Mouse (Mus musculus) midbrain, embryonic 11.5 days (tissue): Measurements from ENCODE around the gene Grik1. TPM values are rescaled to one million over a fixed set of nuclear protein-coding genes. Genes with fewer than 3 reads are reported as not detected.
A peak's percentile ranks its signal among the peaks of the same experiment; 100 is the strongest.

Source experiments
- ATAC-seq: fragments of 200-750 bp; cut with Nextera tagmentation; 2 replicates; pipeline ENCODE4 v1.8.0; 2017; ENCODE audit warnings: moderate TSS enrichment, moderate library complexity; ENCODE audit not compliant: low FRiP score
- DNase-seq: peaks from one replicate; pipeline ENCODE4 v3.0.0; 2015; ENCODE audit warnings: low spot score; ENCODE audit errors: missing footprints
- H3K27ac ChIP-seq: fragments of 300-500 bp; sonication (generic); 2 replicates; pipeline ENCODE4 v1.5.1; 2014; ENCODE audit warnings: low read depth, low read length
- H3K27me3 ChIP-seq: fragments of 300-500 bp; sonication (generic); 2 replicates; pipeline ENCODE4 v1.6.1; 2014; ENCODE audit warnings: mild to moderate bottlenecking, low read length, moderate library complexity, mixed read lengths; ENCODE audit not compliant: control insufficient read depth, insufficient read depth
- H3K36me3 ChIP-seq: fragments of 300-500 bp; sonication (generic); 2 replicates; pipeline ENCODE4 v1.6.1; 2014; ENCODE audit warnings: mild to moderate bottlenecking, low read length, moderate library complexity, mixed read lengths; ENCODE audit not compliant: control insufficient read depth, insufficient read depth
- H3K4me1 ChIP-seq: fragments of 300-500 bp; sonication (generic); 2 replicates; pipeline ENCODE4 v1.6.1; 2014; ENCODE audit warnings: low read length; ENCODE audit not compliant: control insufficient read depth, insufficient read depth
- H3K4me2 ChIP-seq: fragments of 300-500 bp; sonication (generic); 2 replicates; pipeline ENCODE4 v1.6.1; 2014; ENCODE audit warnings: mild to moderate bottlenecking, moderate library complexity
- H3K4me3 ChIP-seq: fragments of 300-500 bp; sonication (generic); 2 replicates; pipeline ENCODE4 v1.5.1; 2014; ENCODE audit warnings: low read depth, low read length
- H3K9ac ChIP-seq: fragments of 300-500 bp; sonication (generic); 2 replicates; pipeline ENCODE4 v1.6.1; 2014; ENCODE audit warnings: low read length
- H3K9me3 ChIP-seq: fragments of 300-500 bp; sonication (generic); 2 replicates; pipeline ENCODE4 v1.6.1; 2016; ENCODE audit warnings: low read length; ENCODE audit not compliant: control insufficient read depth
- WGBS: fragments of 180-500 bp; shearing (Covaris S2); extraction: QIAGEN DNeasy Blood & Tissue Kit; methylation state at CpG from one replicate; pipeline ENCODE4 v1.1.7; 2014; 5-methylcytosine and 5-hydroxymethylcytosine counted together
- polyA plus RNA-seq: library from polyadenylated mRNA; unstranded; fragments of >200 nt; fragmentation: Nextera tagmentation; extraction: Ambion mirVana; gene quantifications from 2 replicates; pipeline ENCODE4 v1.2.1, GENCODE M21; 2014

Gene Grik1
- polyA plus RNA-seq, 1 experiment from 2014 or later = 2.9 TPM

GRCm38 (mm10) chr16:87902049-87902448, 388.0 kb downstream of the Grik1 start:
- H3K4me2 ChIP-seq = no peak overlapping the region
- no peak for DNase-seq
- 86% methylated on average over 9 of the region's 9 CpGs for WGBS
- H3K9me3 ChIP-seq = no peaks in the 10 kb centered on the region
- no peak overlapping the region for H3K27ac ChIP-seq
- H3K27me3 ChIP-seq = no peaks in the 10 kb centered on the region
- no peaks in the 10 kb centered on the region for H3K36me3 ChIP-seq
- H3K9ac ChIP-seq = no peak overlapping the region
- no peaks in the 10 kb centered on the region for H3K4me1 ChIP-seq
- no peak overlapping the region for H3K4me3 ChIP-seq
- no peak for ATAC-seq

DNA sequence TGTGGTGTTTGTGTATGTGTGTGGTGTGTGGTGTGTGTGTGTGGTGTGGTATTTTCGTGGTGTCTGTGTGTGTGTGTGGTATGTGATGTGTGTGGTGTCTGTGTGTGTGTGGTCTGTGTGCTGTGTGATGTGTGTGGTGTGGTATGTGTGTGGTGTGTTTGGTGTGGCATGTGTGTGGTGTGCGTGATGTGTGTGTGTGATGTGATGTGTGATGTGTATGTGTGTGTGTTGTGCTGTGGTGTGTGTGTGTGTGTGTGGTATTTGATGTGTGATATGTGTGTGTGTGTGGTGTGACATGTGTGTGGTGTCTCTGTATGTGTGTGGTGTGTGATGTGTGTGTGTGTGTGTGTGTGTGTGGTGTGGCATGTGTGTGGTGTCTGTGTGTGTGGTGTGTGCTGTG, 388.9 kb downstream of the Grik1 start:
- no peak for ATAC-seq
- WGBS = 86% methylated on average over 2 of the region's 2 CpGs
- no peaks in the 10 kb centered on the region for H3K4me1 ChIP-seq

GRCm38 (mm10) chr16:87875927-87876326, 414.1 kb downstream of the Grik1 start:
- Histone ChIP-seq H3K9me3 (no peaks in the 10 kb centered on the region), H3K27ac (no peak overlapping the region), H3K4me2 (no peak overlapping the region), H3K27me3 (no peaks in the 10 kb centered on the region), H3K36me3 (no peaks in the 10 kb centered on the region), H3K4me1 (no peaks in the 10 kb centered on the region), H3K4me3 (no peak overlapping the region), H3K9ac (no peak overlapping the region)
- DNase-seq = no peak
- 95% methylated on average over 2 of the region's 2 CpGs for WGBS
- no peak for ATAC-seq

More for the DNA sequence above, 388.9 kb downstream of the Grik1 start:
- Histone ChIP-seq H3K9ac (no peak overlapping the region), H3K27ac (no peak overlapping the region), H3K27me3 (no peaks in the 10 kb centered on the region), H3K36me3 (no peaks in the 10 kb centered on the region), H3K4me3 (no peak overlapping the region), H3K9me3 (no peaks in the 10 kb centered on the region), H3K4me2 (no peak overlapping the region)
- DNase-seq = no peak

GRCm38 (mm10) chr16:87864526-87864925, 425.5 kb downstream of the Grik1 start:
- Histone ChIP-seq H3K4me3 (no peak overlapping the region), H3K36me3 (no peaks in the 10 kb centered on the region), H3K27ac (no peak overlapping the region), H3K4me1 (no peaks in the 10 kb centered on the region), H3K4me2 (no peak overlapping the region), H3K9ac (no peak overlapping the region), H3K27me3 (no peaks in the 10 kb centered on the region), H3K9me3 (no peaks in the 10 kb centered on the region)
- 91% methylated on average over 6 of the region's 6 CpGs for WGBS
- DNase-seq = no peak
- no peak for ATAC-seq

DNA sequence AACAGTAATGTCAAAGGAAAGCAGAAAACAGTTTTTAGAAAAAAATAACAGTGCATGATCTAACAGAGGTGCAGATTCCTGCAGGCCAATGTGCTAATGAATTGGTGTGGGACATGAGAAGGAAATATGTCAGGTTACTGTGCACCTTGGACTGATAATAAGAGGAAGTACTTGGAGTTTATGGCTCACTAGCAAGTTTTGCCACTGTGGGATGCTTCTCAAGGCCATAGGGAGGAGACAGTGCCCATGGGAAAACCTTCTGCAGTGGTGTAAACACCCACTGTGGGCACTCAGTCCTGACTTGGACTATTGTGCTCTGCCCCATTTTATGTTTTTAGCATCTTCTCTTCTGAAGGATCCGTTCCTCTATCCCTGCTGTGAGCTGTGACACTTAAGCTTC, 428.3 kb downstream of the Grik1 start:
- no peak overlapping the region for H3K9ac ChIP-seq
- H3K4me3 ChIP-seq = no peak overlapping the region
- no peaks in the 10 kb centered on the region for H3K27me3 ChIP-seq
- 18% methylated on average over 1 of the region's 1 CpGs for WGBS
- ATAC-seq (no peak), DNase-seq (no peak)
- no peaks in the 10 kb centered on the region for H3K36me3 ChIP-seq
- no peaks in the 10 kb centered on the region for H3K4me1 ChIP-seq
- no peak overlapping the region for H3K4me2 ChIP-seq
- H3K9me3 ChIP-seq = no peaks in the 10 kb centered on the region
- no peak overlapping the region for H3K27ac ChIP-seq

- DNase-seq = no peak
- H3K4me3 ChIP-seq = no peak overlapping the region
- no peak overlapping the region for H3K27ac ChIP-seq
- H3K4me1 ChIP-seq = no peaks in the 10 kb centered on the region
- whole genome bisulfite sequencing = 90% methylated on average over 3 of the region's 3 CpGs
- no peak overlapping the region for H3K4me2 ChIP-seq
- H3K36me3 ChIP-seq = no peaks in the 10 kb centered on the region
- no peaks in the 10 kb centered on the region for H3K9me3 ChIP-seq
- no peak overlapping the region for H3K9ac ChIP-seq
- no peaks in the 10 kb centered on the region for H3K27me3 ChIP-seq
- no peak for ATAC-seq
These were observed 436.5 kb downstream of the Grik1 start for GRCm38 (mm10) chr16:87853451-87854085.

GRCm38 (mm10) chr16:87851550-87851949, 438.5 kb downstream of the Grik1 start:
- Histone ChIP-seq H3K9ac (no peak overlapping the region), H3K4me3 (no peak overlapping the region), H3K4me2 (no peak overlapping the region), H3K27me3 (no peaks in the 10 kb centered on the region), H3K4me1 (no peaks in the 10 kb centered on the region), H3K36me3 (no peaks in the 10 kb centered on the region), H3K27ac (no peak overlapping the region), H3K9me3 (no peaks in the 10 kb centered on the region)
- 79% methylated on average over 2 of the region's 2 CpGs for WGBS
- ATAC-seq = peak; percentile 71; the same call in 1 of the 2 replicates
- DNase-seq = no peak

DNA sequence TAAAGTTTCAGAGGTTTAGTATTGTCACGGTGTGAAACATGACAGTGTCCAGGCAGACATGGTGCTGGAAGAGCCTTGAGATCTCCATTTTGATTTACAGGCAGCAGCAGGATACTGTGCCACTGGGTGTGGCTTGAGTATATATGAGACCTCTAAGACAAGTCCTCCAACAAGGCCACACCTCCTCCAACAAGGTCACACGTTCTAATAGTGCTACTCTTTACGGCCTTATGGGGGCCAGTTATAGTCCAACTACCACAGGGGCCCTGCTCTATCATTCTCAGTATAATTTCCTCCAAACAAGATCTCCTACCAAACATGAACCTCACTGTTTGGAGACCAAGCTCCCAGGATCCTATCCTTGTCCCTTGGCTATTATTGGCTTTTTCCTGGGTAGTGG, 441.3 kb downstream of the Grik1 start:
- Histone ChIP-seq H3K9ac (no peak overlapping the region), H3K4me1 (no peaks in the 10 kb centered on the region), H3K27me3 (no peaks in the 10 kb centered on the region), H3K4me2 (no peak overlapping the region), H3K27ac (no peak overlapping the region), H3K4me3 (no peak overlapping the region), H3K9me3 (no peaks in the 10 kb centered on the region), H3K36me3 (no peaks in the 10 kb centered on the region)
- WGBS = 94% methylated on average over 3 of the region's 3 CpGs
- no peak for DNase-seq
- no peak for ATAC-seq
